Mouse (Mus musculus): Measurements from ENCODE around the gene Pacsin2. TPM values are rescaled to one million over a fixed set of nuclear protein-coding genes. Genes with fewer than 3 reads are reported as not detected.

Gene Pacsin2
- polyA plus RNA-seq, 1 experiment = 30.5 TPM

GRCm38 (mm10) chr15:83455637-83456036 lies 8.8 kb downstream of the Pacsin2 start:
- Histone ChIP-seq H3K4me1 (replicated peaks; ENCODE audit: control insufficient read depth, insufficient read depth, low read length) (peaks cover 8% of the 10 kb centered on the region), H3K27me3 (ENCODE audit: control insufficient read depth, insufficient read depth, low read length) (no peaks in the 10 kb centered on the region), H3K4me3 (ENCODE audit: control insufficient read depth, insufficient read depth, low read length) (no peak overlapping the region), H3K36me3 (ENCODE audit: control insufficient read depth, insufficient read depth, low read length) (no peaks in the 10 kb centered on the region), H3K27ac (ENCODE audit: control insufficient read depth, insufficient read depth, low read length) (no peak overlapping the region)
- no peak for DNase-seq
- TF ChIP-seq CTCF (IDR thresholded peaks at IDR 0.05; ENCODE audit: borderline replicate concordance, control insufficient read depth, extremely low read depth, insufficient read depth, low read length, poor library complexity) (no peak), POLR2A (IDR thresholded peaks at IDR 0.05; ENCODE audit: control insufficient read depth, extremely low read depth, insufficient read depth, low read length, poor library complexity) (no peak)
- WGBS = 92% methylated on average over 5 of the region's 5 CpGs

- peaks cover 8% of the 10 kb centered on the region for H3K4me1 ChIP-seq (replicated peaks; ENCODE audit: control insufficient read depth, insufficient read depth, low read length)
- H3K4me3 ChIP-seq (ENCODE audit: control insufficient read depth, insufficient read depth, low read length) = no peak overlapping the region
- H3K27me3 ChIP-seq (ENCODE audit: control insufficient read depth, insufficient read depth, low read length) = no peaks in the 10 kb centered on the region
- WGBS = 69% methylated on average over 3 of the region's 3 CpGs
- TF ChIP-seq CTCF (IDR thresholded peaks at IDR 0.05; ENCODE audit: borderline replicate concordance, control insufficient read depth, extremely low read depth, insufficient read depth, low read length, poor library complexity) = no peak
- TF ChIP-seq POLR2A (IDR thresholded peaks at IDR 0.05; ENCODE audit: control insufficient read depth, extremely low read depth, insufficient read depth, low read length, poor library complexity) = no peak
- H3K36me3 ChIP-seq (ENCODE audit: control insufficient read depth, insufficient read depth, low read length) = no peaks in the 10 kb centered on the region
- no peak for DNase-seq
- no peak overlapping the region for H3K27ac ChIP-seq (ENCODE audit: control insufficient read depth, insufficient read depth, low read length)
These were observed 9.4 kb downstream of the Pacsin2 start for GRCm38 (mm10) chr15:83455034-83455433.

DNA sequence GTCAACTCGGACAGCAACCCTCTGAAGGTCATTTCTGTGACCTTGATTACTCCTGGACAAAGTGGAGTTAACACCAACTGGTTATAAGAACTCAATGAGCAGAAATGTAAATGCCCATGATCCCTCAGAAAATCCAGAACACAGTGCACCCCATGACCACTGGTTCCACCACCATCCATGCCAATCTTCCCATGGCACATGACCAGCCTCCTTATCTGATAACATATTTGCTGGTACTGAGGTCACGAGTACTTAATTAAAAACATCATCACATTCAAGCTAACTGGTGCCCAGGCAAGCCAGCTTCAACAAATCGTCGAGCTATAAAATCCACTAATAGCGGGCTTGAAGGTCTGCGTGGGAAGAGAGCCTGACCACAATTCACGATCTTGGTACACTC lies 10.0 kb downstream of the Pacsin2 start:
- no peak for DNase-seq
- Histone ChIP-seq H3K4me3 (ENCODE audit: control insufficient read depth, insufficient read depth, low read length) (no peak overlapping the region), H3K4me1 (replicated peaks; ENCODE audit: control insufficient read depth, insufficient read depth, low read length) (peaks cover 8% of the 10 kb centered on the region), H3K36me3 (ENCODE audit: control insufficient read depth, insufficient read depth, low read length) (no peaks in the 10 kb centered on the region), H3K27me3 (ENCODE audit: control insufficient read depth, insufficient read depth, low read length) (no peaks in the 10 kb centered on the region), H3K27ac (ENCODE audit: control insufficient read depth, insufficient read depth, low read length) (no peak overlapping the region)
- 85% methylated on average over 7 of the region's 7 CpGs for WGBS
- TF ChIP-seq CTCF (IDR thresholded peaks at IDR 0.05; ENCODE audit: borderline replicate concordance, control insufficient read depth, extremely low read depth, insufficient read depth, low read length, poor library complexity) (no peak), POLR2A (IDR thresholded peaks at IDR 0.05; ENCODE audit: control insufficient read depth, extremely low read depth, insufficient read depth, low read length, poor library complexity) (no peak)

DNA sequence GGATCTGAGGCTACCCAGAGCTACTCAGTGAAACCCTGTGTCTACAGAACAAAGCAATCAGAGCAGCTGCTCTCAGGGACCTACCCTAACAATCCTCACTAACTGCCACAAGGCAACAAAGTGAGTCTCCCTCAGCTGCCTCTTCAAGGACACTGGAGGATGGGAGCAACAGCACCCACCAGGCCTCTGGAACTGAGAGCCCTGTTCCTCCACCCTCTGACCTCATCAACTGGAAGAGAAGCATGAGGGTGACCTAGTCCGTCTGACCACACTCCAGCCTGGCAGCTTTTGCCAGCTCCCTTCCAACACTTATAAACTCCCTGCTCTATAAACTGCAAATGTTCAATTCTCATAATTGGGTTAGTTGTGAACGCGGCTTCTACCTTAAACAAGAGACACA lies 10.5 kb downstream of the Pacsin2 start:
- Histone ChIP-seq H3K27me3 (ENCODE audit: control insufficient read depth, insufficient read depth, low read length) (no peaks in the 10 kb centered on the region), H3K4me1 (replicated peaks; ENCODE audit: control insufficient read depth, insufficient read depth, low read length) (peaks cover 8% of the 10 kb centered on the region), H3K4me3 (ENCODE audit: control insufficient read depth, insufficient read depth, low read length) (no peak overlapping the region), H3K36me3 (ENCODE audit: control insufficient read depth, insufficient read depth, low read length) (no peaks in the 10 kb centered on the region), H3K27ac (ENCODE audit: control insufficient read depth, insufficient read depth, low read length) (no peak overlapping the region)
- 97% methylated on average over 3 of the region's 3 CpGs for WGBS
- DNase-seq = no peak
- TF ChIP-seq CTCF (IDR thresholded peaks at IDR 0.05; ENCODE audit: borderline replicate concordance, control insufficient read depth, extremely low read depth, insufficient read depth, low read length, poor library complexity) (no peak), POLR2A (IDR thresholded peaks at IDR 0.05; ENCODE audit: control insufficient read depth, extremely low read depth, insufficient read depth, low read length, poor library complexity) (no peak)

GRCm38 (mm10) chr15:83452219-83452760 lies 12.1 kb downstream of the Pacsin2 start:
- no peaks in the 10 kb centered on the region for H3K36me3 ChIP-seq (ENCODE audit: control insufficient read depth, insufficient read depth, low read length)
- H3K4me3 ChIP-seq (ENCODE audit: control insufficient read depth, insufficient read depth, low read length) = no peak overlapping the region
- no peak overlapping the region for H3K27ac ChIP-seq (ENCODE audit: control insufficient read depth, insufficient read depth, low read length)
- H3K27me3 ChIP-seq (ENCODE audit: control insufficient read depth, insufficient read depth, low read length) = no peaks in the 10 kb centered on the region
- TF ChIP-seq POLR2A (IDR thresholded peaks at IDR 0.05; ENCODE audit: control insufficient read depth, extremely low read depth, insufficient read depth, low read length, poor library complexity) (no peak), CTCF (IDR thresholded peaks at IDR 0.05; ENCODE audit: borderline replicate concordance, control insufficient read depth, extremely low read depth, insufficient read depth, low read length, poor library complexity) (no peak)
- H3K4me1 ChIP-seq (replicated peaks; ENCODE audit: control insufficient read depth, insufficient read depth, low read length) = peaks cover 11% of the 10 kb centered on the region
- 65% methylated on average over 7 of the region's 7 CpGs for WGBS
- no peak for DNase-seq

DNA sequence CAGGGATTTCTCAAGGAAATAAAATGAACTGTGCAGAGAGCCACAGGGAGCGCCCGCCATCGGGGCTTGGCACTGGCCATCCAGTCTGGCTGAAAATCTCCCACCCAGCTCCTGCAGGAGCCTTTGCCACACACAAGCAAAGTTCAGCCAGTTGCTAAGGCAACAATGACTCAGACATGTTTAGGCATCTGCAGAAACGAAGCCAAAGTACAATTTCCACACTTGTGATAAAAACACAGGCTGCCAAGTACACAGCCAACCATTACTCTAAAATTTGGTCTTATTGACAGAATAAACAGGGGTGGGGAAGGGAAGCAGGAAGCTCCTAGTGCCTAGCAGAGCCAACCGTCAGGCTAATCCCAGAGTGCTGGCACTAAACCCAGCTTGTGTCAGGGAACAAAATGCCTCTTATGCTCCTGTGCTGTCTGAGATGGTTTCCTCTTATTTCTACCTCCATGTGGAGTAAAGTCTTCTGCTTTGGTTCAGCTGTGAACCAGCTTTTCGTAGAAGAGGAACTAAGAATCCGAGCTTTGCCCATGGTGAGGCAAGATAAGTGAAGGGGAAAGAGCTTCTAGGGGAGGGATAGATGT lies 12.7 kb downstream of the Pacsin2 start:
- H3K4me1 ChIP-seq (replicated peaks; ENCODE audit: control insufficient read depth, insufficient read depth, low read length) = peaks cover 11% of the 10 kb centered on the region
- TF ChIP-seq CTCF (IDR thresholded peaks at IDR 0.05; ENCODE audit: borderline replicate concordance, control insufficient read depth, extremely low read depth, insufficient read depth, low read length, poor library complexity) (no peak), POLR2A (IDR thresholded peaks at IDR 0.05; ENCODE audit: control insufficient read depth, extremely low read depth, insufficient read depth, low read length, poor library complexity) (no peak)
- no peaks in the 10 kb centered on the region for H3K27me3 ChIP-seq (ENCODE audit: control insufficient read depth, insufficient read depth, low read length)
- no peaks in the 10 kb centered on the region for H3K36me3 ChIP-seq (ENCODE audit: control insufficient read depth, insufficient read depth, low read length)
- WGBS = 78% methylated on average over 7 of the region's 7 CpGs
- no peak for DNase-seq
- H3K27ac ChIP-seq (ENCODE audit: control insufficient read depth, insufficient read depth, low read length) = no peak overlapping the region
- no peak overlapping the region for H3K4me3 ChIP-seq (ENCODE audit: control insufficient read depth, insufficient read depth, low read length)

All from thymus, adult 2 months (tissue).